27 mouse cellular contexts compared by ENCODE assay signal in the genomic region with DNA sequence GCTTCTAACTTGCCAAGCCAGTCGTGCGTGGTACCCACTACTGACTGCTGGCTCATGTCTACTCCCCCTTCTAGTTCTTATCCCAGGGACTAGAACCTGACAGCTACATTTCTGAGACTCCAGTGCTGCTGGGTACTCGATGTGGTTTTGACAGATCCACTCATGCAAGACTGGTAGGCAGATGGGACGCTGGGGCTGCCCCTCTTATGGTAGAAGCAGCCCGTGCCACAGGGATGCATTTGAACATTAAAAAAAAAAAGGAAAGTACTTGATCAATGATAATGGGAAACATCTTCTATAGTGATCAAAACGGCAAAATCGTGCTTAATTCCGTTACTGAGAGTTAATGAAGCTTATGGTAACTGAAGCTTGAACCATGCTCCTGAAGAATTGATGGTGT.
"Had no signal": no experiment of that assay in that cellular context is flagged by ENCODE, and none has a peak within 500 bp of the region (broad histone marks: within the 10 kb centered on the region; RNA-seq: fewer than 3 reads in every experiment).

No protein-coding gene starts in this region.

- H3K4me1 ChIP-seq: embryonic facial prominence, embryonic 12.5 days; embryonic facial prominence, embryonic 15.5 days; forebrain, embryonic 13.5 days had no signal

- H3K9ac ChIP-seq: embryonic facial prominence, embryonic 12.5 days; embryonic facial prominence, embryonic 13.5 days; embryonic facial prominence, embryonic 15.5 days; forebrain, embryonic 12.5 days; forebrain, embryonic 13.5 days; forebrain, embryonic 15.5 days; forebrain, postnatal 0 days had no signal

- ATAC-seq: forebrain, embryonic 13.5 days; forebrain, embryonic 14.5 days; forebrain, embryonic 15.5 days; forebrain, embryonic 16.5 days; forebrain, postnatal 0 days had no signal

- DNase-seq: cerebellum, adult 8-10 months; cerebellum, adult 9-10 months; cerebellum, adult 9-11 months; cerebellum, postnatal 10 days; cerebellum, postnatal 14 days; cerebellum, postnatal 25 days; cerebellum, postnatal 36 days; embryo, embryonic 11 days; forebrain, postnatal 0 days; gastrocnemius, adult 2 months; gastrocnemius, postnatal 10 days; gastrocnemius, postnatal 14 days; gastrocnemius, postnatal 25 days; gastrocnemius, postnatal 36 days; heart, adult 2 months had no signal

- H3K27ac ChIP-seq: embryonic facial prominence, embryonic 10.5 days; embryonic facial prominence, embryonic 12.5 days; embryonic facial prominence, embryonic 13.5 days; embryonic facial prominence, embryonic 15.5 days; forebrain, embryonic 10.5 days; forebrain, embryonic 12.5 days; forebrain, embryonic 13.5 days; forebrain, embryonic 15.5 days; gastrocnemius, adult 2 months; heart, adult 2 months; heart, embryonic 10.5 days had no signal

- H3K4me3 ChIP-seq: embryonic facial prominence, embryonic 10.5 days; embryonic facial prominence, embryonic 12.5 days; embryonic facial prominence, embryonic 13.5 days; embryonic facial prominence, embryonic 15.5 days; erythroblast, embryonic 14.5 days; forebrain, embryonic 10.5 days; forebrain, embryonic 12.5 days; forebrain, embryonic 13.5 days; forebrain, embryonic 15.5 days; gastrocnemius, adult 2 months; heart, adult 2 months; heart, embryonic 10.5 days had no signal

- H3K9me3 ChIP-seq: embryonic facial prominence, embryonic 10.5 days; embryonic facial prominence, embryonic 12.5 days; embryonic facial prominence, embryonic 13.5 days; embryonic facial prominence, embryonic 15.5 days; forebrain, embryonic 10.5 days; forebrain, embryonic 12.5 days; forebrain, embryonic 13.5 days; forebrain, embryonic 15.5 days; heart, embryonic 10.5 days had no signal

- H3K4me2 ChIP-seq: embryonic facial prominence, embryonic 12.5 days; embryonic facial prominence, embryonic 13.5 days; embryonic facial prominence, embryonic 15.5 days; forebrain, embryonic 12.5 days; forebrain, embryonic 13.5 days; forebrain, embryonic 15.5 days had no signal

- H3K27me3 ChIP-seq: embryonic facial prominence, embryonic 12.5 days; embryonic facial prominence, embryonic 13.5 days; embryonic facial prominence, embryonic 15.5 days; forebrain, embryonic 12.5 days; forebrain, embryonic 13.5 days; forebrain, embryonic 15.5 days had no signal
